Mouse (Mus musculus): ENCODE measurements at regions not wholly inside any gene's neighbourhood (a gene's known extent, or its start where the extent isn't known, plus 50 kb on each side); places are given as distances from the start of the nearest gene placed in this dataset.

DNA sequence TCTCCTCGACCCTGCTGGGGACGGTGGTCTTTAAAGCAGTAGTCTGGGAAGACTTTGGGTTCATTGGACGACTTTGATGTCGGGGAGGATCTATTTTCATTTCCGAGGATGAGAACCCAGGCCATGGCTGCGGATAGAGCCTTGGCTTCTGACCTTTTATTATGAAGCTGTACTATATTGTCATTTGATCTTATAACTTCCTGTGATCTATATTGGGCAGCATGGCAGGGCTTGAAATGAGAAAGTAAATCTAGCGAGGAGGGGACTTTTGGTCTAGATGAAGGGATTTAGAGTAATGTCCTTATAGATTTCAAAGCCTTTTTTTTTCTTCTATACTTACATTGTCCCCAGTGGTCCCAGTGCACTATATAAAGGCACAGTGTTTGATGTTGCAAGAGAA is 172.8 kb upstream of the Stt3b start:
- TF ChIP-seq CTCF (conservative IDR thresholded peaks at IDR 0.05; ENCODE audit: insufficient read depth, insufficient read length, low read depth, low read length) (no peak), POLR2A (IDR thresholded peaks at IDR 0.05; ENCODE audit: low read depth, low read length) (no peak)
